Mouse (Mus musculus): ENCODE measurements around the gene Gm45785. TPM values are rescaled to one million over a fixed set of nuclear protein-coding genes. Genes with fewer than 3 reads are reported as not detected.
A peak's percentile ranks its signal among the peaks of the same experiment; 100 is the strongest.

Gm45785 gene
- polyA plus RNA-seq, 1 experiment from 2014 or later, result not detected

GRCm38 (mm10) chr7:140821305-140821652 lies 34.9 kb downstream of the Gm45785 start:
- H3K9ac ChIP-seq, result peak overlapping the region; percentile 69; the same call in 1 of the 2 replicates
- peak; percentile 62 for ATAC-seq
- WGBS, result 31% methylated on average over 5 of the region's 5 CpGs
- 0 out of 2 replicates have a peak, but pooled peaks cover under 1% of the 10 kb centered on the region for H3K27me3 ChIP-seq
- H3K4me3 ChIP-seq, result peak overlapping the region; percentile 51
- no peaks in the 10 kb centered on the region for H3K9me3 ChIP-seq (replicated peaks)
- peaks cover 10% of the 10 kb centered on the region; the same call in 1 of the 2 replicates for H3K4me1 ChIP-seq
- no peak overlapping the region; the same call in 1 of the 2 replicates for H3K27ac ChIP-seq
- H3K4me2 ChIP-seq, result peak overlapping the region; percentile 72
- no peaks in the 10 kb centered on the region for H3K36me3 ChIP-seq (ENCODE audit: poor library complexity, severe bottlenecking)

- 72% methylated on average over 4 of the region's 4 CpGs for WGBS
- Histone ChIP-seq H3K27ac (no peak overlapping the region), H3K9me3 (replicated peaks) (no peaks in the 10 kb centered on the region), H3K4me1 (peaks cover 10% of the 10 kb centered on the region; the same call in 1 of the 2 replicates), H3K4me2 (no peak overlapping the region), H3K4me3 (no peak overlapping the region), H3K36me3 (ENCODE audit: poor library complexity, severe bottlenecking) (no peaks in the 10 kb centered on the region), H3K9ac (no peak overlapping the region), H3K27me3 (no peaks in the 10 kb centered on the region)
- ATAC-seq, result no peak
These were observed 36.0 kb downstream of the Gm45785 start for GRCm38 (mm10) chr7:140820173-140820572.

GRCm38 (mm10) chr7:140812850-140813249 lies 43.3 kb downstream of the Gm45785 start:
- 93% methylated on average over 12 of the region's 12 CpGs for WGBS
- Histone ChIP-seq H3K4me1 (no peaks in the 10 kb centered on the region), H3K36me3 (ENCODE audit: poor library complexity, severe bottlenecking) (peaks cover 29% of the 10 kb centered on the region), H3K27ac (no peak overlapping the region), H3K4me3 (no peak overlapping the region), H3K27me3 (no peaks in the 10 kb centered on the region), H3K9ac (no peak overlapping the region), H3K9me3 (replicated peaks) (no peaks in the 10 kb centered on the region), H3K4me2 (no peak overlapping the region)
- ATAC-seq, result no peak

DNA sequence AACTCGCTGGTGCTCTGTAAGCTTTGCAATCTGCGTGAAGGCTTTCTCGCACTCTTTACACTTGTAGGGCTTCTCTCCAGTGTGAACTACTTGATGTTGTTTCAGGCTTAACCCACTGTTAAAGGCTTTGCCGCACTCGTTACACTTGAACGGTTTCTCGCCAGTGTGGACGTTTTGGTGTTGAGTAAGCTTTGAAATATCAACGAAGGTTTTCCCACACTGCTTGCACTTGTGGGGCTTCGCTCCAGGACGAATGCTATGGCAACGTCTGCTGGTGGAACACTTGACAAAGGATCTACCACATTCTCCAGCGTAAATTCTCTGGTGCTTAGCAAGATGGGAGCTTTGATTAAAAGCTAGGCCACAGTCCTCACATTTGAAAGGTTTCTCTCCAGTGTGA lies 44.4 kb downstream of the Gm45785 start:
- 87% methylated on average over 13 of the region's 13 CpGs for WGBS

GRCm38 (mm10) chr7:140810496-140810895 lies 45.6 kb downstream of the Gm45785 start:
- no peak overlapping the region for H3K4me3 ChIP-seq
- H3K27ac ChIP-seq, result no peak overlapping the region
- no peak overlapping the region for H3K9ac ChIP-seq
- no peaks in the 10 kb centered on the region for H3K27me3 ChIP-seq
- H3K4me2 ChIP-seq, result no peak overlapping the region
- H3K36me3 ChIP-seq (ENCODE audit: poor library complexity, severe bottlenecking), result peaks cover 29% of the 10 kb centered on the region
- WGBS, result 94% methylated on average over 6 of the region's 6 CpGs
- ATAC-seq, result no peak
- H3K4me1 ChIP-seq, result no peaks in the 10 kb centered on the region
- H3K9me3 ChIP-seq (replicated peaks), result no peaks in the 10 kb centered on the region

More for the DNA sequence above, 44.4 kb downstream of the Gm45785 start:
- H3K4me1 ChIP-seq, result no peaks in the 10 kb centered on the region
- H3K4me3 ChIP-seq, result no peak overlapping the region
- H3K4me2 ChIP-seq, result no peak overlapping the region
- no peaks in the 10 kb centered on the region for H3K9me3 ChIP-seq (replicated peaks)
- H3K27ac ChIP-seq, result no peak overlapping the region
- no peaks in the 10 kb centered on the region for H3K27me3 ChIP-seq
- H3K9ac ChIP-seq, result no peak overlapping the region
- no peak for ATAC-seq
- H3K36me3 ChIP-seq (ENCODE audit: poor library complexity, severe bottlenecking), result peaks cover 29% of the 10 kb centered on the region

- Histone ChIP-seq H3K4me1 (no peaks in the 10 kb centered on the region), H3K9me3 (replicated peaks) (no peaks in the 10 kb centered on the region), H3K9ac (no peak overlapping the region), H3K27ac (no peak overlapping the region), H3K4me2 (no peak overlapping the region), H3K36me3 (ENCODE audit: poor library complexity, severe bottlenecking) (peaks cover 6% of the 10 kb centered on the region), H3K4me3 (no peak overlapping the region), H3K27me3 (no peaks in the 10 kb centered on the region)
- WGBS, result 10% methylated on average over 1 of the region's 1 CpGs
- no peak for ATAC-seq
These were observed 50.4 kb downstream of the Gm45785 start for GRCm38 (mm10) chr7:140805704-140806103.

GRCm38 (mm10) chr7:140802629-140803028 lies 53.5 kb downstream of the Gm45785 start:
- Histone ChIP-seq H3K36me3 (ENCODE audit: poor library complexity, severe bottlenecking) (no peaks in the 10 kb centered on the region), H3K27ac (no peak overlapping the region), H3K4me3 (no peak overlapping the region), H3K27me3 (no peaks in the 10 kb centered on the region), H3K4me2 (no peak overlapping the region), H3K4me1 (no peaks in the 10 kb centered on the region), H3K9me3 (replicated peaks) (no peaks in the 10 kb centered on the region), H3K9ac (no peak overlapping the region)
- ATAC-seq, result no peak
- 81% methylated on average over 6 of the region's 6 CpGs for WGBS

DNA sequence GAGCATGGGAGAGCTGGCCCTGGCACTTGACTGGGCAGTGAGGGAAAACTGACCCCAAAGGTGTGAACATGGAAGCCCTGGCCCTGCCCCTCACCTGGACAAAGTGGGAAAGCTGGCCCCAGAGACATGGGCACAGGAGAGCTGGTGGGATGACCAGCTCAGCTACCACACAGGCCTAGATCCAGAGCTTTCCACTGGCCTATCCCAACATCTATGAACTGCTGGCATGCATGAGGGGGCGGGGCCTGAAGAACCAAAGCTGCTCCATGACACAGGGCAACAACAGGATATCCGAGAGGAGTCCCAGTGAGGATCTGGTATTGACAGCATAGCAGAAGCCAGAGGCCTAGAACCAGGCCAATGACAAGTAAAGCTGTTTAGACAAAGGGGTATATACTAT lies 57.9 kb downstream of the Gm45785 start:
- no peak for ATAC-seq
- no peak overlapping the region for H3K9ac ChIP-seq
- WGBS, result 72% methylated on average over 2 of the region's 2 CpGs
- no peaks in the 10 kb centered on the region for H3K4me1 ChIP-seq
- no peaks in the 10 kb centered on the region for H3K36me3 ChIP-seq (ENCODE audit: poor library complexity, severe bottlenecking)
- H3K4me2 ChIP-seq, result no peak overlapping the region
- no peak overlapping the region for H3K27ac ChIP-seq
- H3K4me3 ChIP-seq, result no peak overlapping the region
- no peaks in the 10 kb centered on the region for H3K27me3 ChIP-seq
- H3K9me3 ChIP-seq (replicated peaks), result no peaks in the 10 kb centered on the region

DNA sequence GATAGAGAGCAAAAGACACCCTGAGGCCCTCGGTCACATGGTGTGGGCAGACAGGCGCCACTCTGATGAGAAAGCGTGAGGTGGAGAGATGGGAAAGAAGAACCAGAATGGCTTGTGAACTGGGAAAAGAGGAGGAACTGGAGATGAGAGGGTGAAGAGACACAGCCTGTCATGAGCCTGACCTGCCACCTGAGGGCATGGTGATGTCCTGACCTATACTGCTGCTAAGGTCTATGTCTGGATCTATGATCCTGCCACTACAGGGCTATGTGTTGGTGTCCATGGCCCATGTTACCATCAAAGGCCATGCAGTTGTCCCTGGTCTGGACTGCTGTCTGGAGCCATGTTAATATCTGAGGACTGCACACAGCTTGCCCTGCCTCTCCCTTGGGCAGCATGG lies 58.5 kb downstream of the Gm45785 start:
- no peaks in the 10 kb centered on the region for H3K4me1 ChIP-seq
- no peaks in the 10 kb centered on the region for H3K36me3 ChIP-seq (ENCODE audit: poor library complexity, severe bottlenecking)
- no peak overlapping the region for H3K9ac ChIP-seq
- H3K4me3 ChIP-seq, result no peak overlapping the region
- 85% methylated on average over 3 of the region's 3 CpGs for WGBS
- H3K4me2 ChIP-seq, result no peak overlapping the region
- no peaks in the 10 kb centered on the region for H3K27me3 ChIP-seq
- ATAC-seq, result no peak
- H3K27ac ChIP-seq, result no peak overlapping the region
- H3K9me3 ChIP-seq (replicated peaks), result no peaks in the 10 kb centered on the region

- no peak overlapping the region for H3K27ac ChIP-seq
- H3K4me2 ChIP-seq, result no peak overlapping the region
- no peaks in the 10 kb centered on the region for H3K36me3 ChIP-seq (ENCODE audit: poor library complexity, severe bottlenecking)
- H3K4me3 ChIP-seq, result no peak overlapping the region
- no peak for ATAC-seq
- WGBS, result 78% methylated on average over 4 of the region's 4 CpGs
- H3K9ac ChIP-seq, result no peak overlapping the region
- H3K27me3 ChIP-seq, result no peaks in the 10 kb centered on the region
- no peaks in the 10 kb centered on the region for H3K4me1 ChIP-seq
- H3K9me3 ChIP-seq (replicated peaks), result no peaks in the 10 kb centered on the region
These were observed 62.6 kb downstream of the Gm45785 start for GRCm38 (mm10) chr7:140793541-140793940.

- Histone ChIP-seq H3K4me2 (no peak overlapping the region), H3K4me1 (no peaks in the 10 kb centered on the region), H3K36me3 (ENCODE audit: poor library complexity, severe bottlenecking) (no peaks in the 10 kb centered on the region), H3K27ac (no peak overlapping the region), H3K27me3 (no peaks in the 10 kb centered on the region), H3K9ac (no peak overlapping the region), H3K9me3 (replicated peaks) (no peaks in the 10 kb centered on the region; the same call in 1 of the 2 replicates), H3K4me3 (no peak overlapping the region)
- WGBS, result 85% methylated on average over 7 of the region's 7 CpGs
- ATAC-seq, result no peak
These were observed 68.1 kb downstream of the Gm45785 start for GRCm38 (mm10) chr7:140788053-140788435.

GRCm38 (mm10) chr7:140787406-140788052 lies 68.6 kb downstream of the Gm45785 start, which contains the start of gene Syce1:
Gene Syce1, minus strand, starts transcription at chr7:140787852.
- Histone ChIP-seq H3K4me1 (no peaks in the 10 kb centered on the region), H3K4me2 (no peak within 1 kb of the TSS), H3K9ac (no peak within 1 kb of the TSS), H3K4me3 (no peak within 1 kb of the TSS), H3K27me3 (no peaks in the 10 kb centered on the region), H3K27ac (no peak within 1 kb of the TSS), H3K36me3 (ENCODE audit: poor library complexity, severe bottlenecking) (no peaks in the 10 kb centered on the region), H3K9me3 (replicated peaks) (no peaks in the 10 kb centered on the region; the same call in 1 of the 2 replicates)
- WGBS, result 88% methylated on average over 33 of the region's 33 CpGs
- ATAC-seq, result no peak

- WGBS, result 59% methylated on average over 4 of the region's 4 CpGs
- H3K36me3 ChIP-seq (ENCODE audit: poor library complexity, severe bottlenecking), result no peaks in the 10 kb centered on the region
- no peak overlapping the region for H3K9ac ChIP-seq
- no peaks in the 10 kb centered on the region for H3K27me3 ChIP-seq
- H3K4me2 ChIP-seq, result no peak overlapping the region
- ATAC-seq, result no peak
- H3K9me3 ChIP-seq (replicated peaks), result no peaks in the 10 kb centered on the region
- H3K4me3 ChIP-seq, result no peak overlapping the region
- no peaks in the 10 kb centered on the region for H3K4me1 ChIP-seq
- no peak overlapping the region for H3K27ac ChIP-seq
These were observed 75.6 kb downstream of the Gm45785 start for GRCm38 (mm10) chr7:140780548-140780947.
